Mouse (Mus musculus) granulocyte monocyte progenitor cell, adult 5-6 weeks (primary cell): ENCODE measurements around the gene Dapk3. TPM values are rescaled to one million over a fixed set of nuclear protein-coding genes. Genes with fewer than 3 reads are reported as not detected.
"Not testable (repeated sequence)": the region's sequence is repeated elsewhere in the genome, so short reads cannot be mapped to it uniquely, and the experiment has no call there.

Experiments used
- ATAC-seq: replicated peaks from 2 replicates; pipeline ENCODE4 v1.8.0; 2016; ENCODE audit warnings: mild to moderate bottlenecking, moderate TSS enrichment, inconsistent platforms; ENCODE audit not compliant: poor library complexity, severe bottlenecking
- total RNA-seq, 2 experiments: library from RNA; stranded (forward) in 1 of 2; stranded (reverse) in 1 of 2; fragments of 200-712, 200-1000 nt in 1 of 2; fragments of >200 nt in 1 of 2; fragmentation: Nextera tagmentation in 1 of 2; gene quantifications; 2 replicates each; pipeline ENCODE4 v1.2.3; 2014 to 2017

Gene Dapk3
- total RNA-seq, 2 experiments from 2014 or later = 25.7 to 33.0 TPM

DNA sequence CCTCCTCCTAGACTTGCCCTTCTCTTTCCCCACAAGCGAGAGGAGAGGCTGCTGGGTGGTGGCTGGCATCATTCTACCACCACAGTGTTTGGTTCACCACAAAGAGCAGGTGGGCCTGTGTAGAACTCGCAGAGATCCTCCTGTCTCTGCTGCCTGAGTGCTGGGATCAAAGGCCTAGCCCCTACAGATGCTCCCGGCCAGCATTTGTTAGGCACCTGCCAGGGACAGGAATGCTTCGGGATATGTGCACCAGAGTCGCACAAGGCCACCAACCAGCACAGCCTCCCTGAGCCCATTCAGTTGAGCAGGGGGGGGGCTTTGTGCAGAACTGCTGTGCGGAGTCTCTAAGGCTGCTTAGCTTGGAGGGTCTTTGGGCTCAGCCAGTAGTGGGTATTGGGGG, 37.5 kb upstream of the Dapk3 start:
- no peak for ATAC-seq

DNA sequence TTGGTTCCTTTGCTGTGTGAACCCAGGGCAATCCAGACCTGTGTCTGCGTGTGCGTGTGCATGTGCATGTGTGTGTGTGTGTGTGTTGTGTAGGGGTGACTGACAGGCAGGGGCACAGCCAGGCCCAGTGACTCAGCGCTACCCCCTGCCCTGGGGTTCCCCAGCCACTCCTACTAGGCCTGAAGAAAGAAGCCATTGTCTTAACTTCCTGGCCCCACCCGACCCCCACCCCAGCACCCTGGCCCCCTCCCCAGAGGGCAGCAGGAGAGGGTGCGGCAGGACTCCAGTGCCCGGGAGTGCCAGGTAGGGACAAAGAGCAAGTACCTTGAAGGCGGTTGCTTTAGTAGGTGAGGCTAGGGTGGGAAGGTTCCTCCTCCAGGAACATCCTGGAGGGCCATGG, 37.0 kb upstream of the Dapk3 start:
- ATAC-seq = no peak

DNA sequence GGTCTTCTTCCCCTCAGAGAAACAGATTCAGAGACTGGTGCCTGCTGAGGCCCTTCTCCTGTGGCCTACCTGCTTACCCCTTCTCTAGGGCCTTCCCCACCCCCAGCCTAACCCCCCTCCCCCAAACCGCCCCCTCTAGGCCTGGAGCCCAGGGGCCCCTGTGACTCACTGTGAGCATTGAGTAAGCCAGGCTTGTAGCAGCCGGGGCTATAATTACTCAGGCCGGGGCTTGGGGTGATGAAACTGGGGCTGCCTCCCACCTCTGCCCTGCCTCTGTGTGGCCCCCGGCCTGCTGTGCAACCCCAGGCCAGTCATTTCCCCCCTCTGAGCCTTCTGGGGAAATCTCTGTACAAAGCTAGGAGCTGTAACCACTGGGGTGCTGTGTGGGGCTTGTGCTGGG, 36.5 kb upstream of the Dapk3 start:
- ATAC-seq = peak; percentile 38

DNA sequence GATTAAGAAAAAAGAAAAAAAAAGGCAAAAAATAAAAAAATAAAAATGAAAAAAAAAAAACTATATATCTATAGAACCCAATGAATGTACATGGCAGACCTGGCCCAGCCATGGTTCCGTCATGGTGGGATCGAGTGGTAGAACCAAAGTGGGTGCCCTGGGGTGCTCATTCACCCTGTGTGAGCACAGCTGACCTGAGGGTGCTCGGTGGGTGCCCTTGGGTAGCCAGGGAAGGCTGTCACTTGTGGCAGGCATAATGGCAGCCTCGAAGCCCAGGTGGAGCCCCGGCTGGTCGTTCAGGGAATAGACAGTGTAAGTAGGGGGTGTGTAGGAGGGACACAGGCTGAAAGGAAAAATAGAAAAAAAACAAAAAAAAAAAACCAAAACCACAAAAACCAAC, 31.5 kb upstream of the Dapk3 start:
- no peak for ATAC-seq

DNA sequence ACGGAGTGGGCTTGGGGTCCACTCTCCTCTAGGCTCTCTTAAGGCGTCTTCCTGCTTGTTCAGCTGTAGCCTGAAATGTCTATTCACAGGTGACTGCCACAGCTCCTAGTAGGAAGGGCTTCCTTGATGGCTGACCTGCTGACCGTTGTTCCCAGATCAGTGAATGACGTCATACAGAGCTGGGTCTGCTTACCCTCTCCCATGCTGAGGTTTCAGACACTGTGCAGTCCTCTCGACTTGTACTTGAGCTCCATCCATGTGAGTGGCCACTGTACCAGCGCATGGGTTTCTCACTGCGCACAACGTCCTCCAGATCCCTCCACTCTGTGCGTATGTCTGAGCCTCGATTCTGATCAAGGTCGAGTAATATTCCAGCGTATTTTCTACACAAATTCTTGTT, 30.2 kb upstream of the Dapk3 start:
- ATAC-seq = no peak

DNA sequence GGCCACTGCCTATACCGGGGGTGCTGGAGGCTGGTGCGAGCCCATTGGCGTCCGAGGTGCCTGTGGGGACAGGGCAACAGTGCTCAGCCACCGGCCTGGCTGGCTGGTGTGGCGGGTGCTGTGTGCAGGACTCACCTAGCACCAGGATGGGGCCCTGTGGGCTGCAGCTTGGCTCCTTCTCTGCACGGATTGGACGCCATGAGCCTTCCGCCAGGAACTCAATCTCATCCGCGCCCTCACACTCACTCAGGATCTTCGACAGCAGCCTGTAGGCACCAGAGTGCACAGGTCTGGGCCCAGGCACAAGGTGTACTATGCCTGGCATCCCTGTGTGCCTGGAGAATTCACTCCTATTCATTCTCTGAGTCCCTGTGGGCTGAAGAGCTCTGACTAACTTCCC, 28.5 kb upstream of the Dapk3 start:
- no peak for ATAC-seq

DNA sequence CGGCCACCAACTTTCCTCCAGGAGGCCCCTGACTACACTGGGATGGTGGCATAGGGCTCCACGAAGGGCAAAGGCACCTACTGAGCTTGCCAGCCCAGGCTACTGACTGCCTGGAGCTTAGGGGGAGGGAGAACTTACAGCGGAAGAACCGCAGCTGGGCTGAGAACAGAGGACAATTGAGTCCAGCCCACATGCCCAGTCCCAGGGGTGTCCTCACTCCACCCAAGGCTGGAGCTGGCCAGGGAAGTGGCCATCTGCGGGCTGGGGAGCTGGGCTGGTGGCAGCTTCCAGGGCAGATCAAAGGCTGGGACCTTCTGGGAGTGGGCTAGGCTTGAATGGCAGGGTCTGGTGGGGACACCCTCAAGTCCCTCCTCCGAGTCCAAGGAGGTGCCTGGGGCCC, 28.1 kb upstream of the Dapk3 start:
- ATAC-seq = no peak

DNA sequence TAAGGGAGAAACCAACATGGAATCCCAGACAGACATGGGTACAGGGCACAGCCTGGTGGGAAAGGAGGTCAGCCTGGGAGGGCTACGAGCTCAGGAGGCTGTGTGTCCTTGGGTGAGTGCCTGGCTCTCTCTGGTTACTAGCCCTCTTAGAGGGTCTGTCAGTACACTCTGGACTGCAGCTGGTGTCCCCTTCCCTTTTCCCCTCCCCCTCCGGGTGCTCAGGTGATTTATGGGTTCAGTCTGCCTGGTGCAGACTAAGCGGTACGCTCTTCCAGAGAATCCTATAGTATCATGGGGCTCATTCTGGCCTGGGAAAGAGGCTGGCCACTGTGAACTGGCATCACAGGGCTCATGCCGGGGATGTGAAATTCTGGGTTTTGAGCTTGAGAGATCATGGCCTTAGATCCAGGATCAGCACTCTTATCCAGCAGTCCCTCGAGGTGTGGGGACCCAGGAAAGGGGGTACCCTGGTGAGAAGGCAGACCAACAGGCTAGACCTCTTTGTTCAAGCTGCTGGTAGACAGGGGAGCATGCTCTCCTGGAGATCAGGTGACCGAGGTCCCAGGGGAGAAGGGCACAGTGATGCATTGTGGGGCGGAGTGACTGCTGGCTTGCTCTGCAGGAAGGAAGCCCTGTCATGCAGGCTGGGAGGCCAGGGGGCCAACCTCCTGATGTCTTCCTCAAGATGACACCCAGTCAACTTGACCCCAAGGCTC, 21.0 kb upstream of the Dapk3 start:
- 0 out of 2 replicates have a peak, but pooled peaks have one; percentile 23 for ATAC-seq

DNA sequence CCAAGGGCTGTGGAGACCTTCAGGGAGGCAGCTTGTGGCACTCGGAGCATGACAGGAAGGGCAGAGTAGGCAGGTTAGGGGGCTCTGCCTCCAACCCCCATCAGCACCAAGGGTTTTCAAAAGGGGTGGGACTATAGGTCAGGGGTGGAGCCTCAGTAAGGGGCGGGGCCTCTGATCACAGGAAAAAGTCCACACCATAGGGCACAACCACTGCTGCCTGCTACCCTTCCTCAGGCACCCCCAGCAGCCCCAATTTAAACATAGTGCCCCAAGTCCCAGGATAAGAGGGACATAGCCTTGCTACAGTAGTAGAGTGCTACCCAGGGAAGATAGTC, 20.5 kb upstream of the Dapk3 start:
- 0 out of 2 replicates have a peak, but pooled peaks have one; percentile 13 for ATAC-seq

DNA sequence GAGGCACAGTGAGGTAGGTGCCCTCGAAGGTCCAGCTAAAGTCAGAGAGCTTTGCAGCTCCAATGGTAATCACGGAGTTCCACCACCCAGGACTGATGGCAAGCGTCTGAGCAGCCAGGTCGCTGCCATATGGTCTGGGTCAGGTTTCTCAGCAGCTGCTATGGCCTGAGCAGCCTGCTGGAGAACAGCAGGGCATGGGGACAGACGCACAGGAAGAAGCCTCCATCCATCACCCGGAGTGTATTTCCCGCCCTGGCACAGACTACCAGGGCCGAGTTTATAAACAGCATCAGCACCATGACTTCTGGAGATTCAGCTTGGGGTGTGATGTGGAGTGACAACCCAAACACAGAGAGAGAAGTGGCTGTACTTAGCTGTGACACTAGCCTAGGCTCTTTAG, 17.7 kb upstream of the Dapk3 start:
- no peak for ATAC-seq

DNA sequence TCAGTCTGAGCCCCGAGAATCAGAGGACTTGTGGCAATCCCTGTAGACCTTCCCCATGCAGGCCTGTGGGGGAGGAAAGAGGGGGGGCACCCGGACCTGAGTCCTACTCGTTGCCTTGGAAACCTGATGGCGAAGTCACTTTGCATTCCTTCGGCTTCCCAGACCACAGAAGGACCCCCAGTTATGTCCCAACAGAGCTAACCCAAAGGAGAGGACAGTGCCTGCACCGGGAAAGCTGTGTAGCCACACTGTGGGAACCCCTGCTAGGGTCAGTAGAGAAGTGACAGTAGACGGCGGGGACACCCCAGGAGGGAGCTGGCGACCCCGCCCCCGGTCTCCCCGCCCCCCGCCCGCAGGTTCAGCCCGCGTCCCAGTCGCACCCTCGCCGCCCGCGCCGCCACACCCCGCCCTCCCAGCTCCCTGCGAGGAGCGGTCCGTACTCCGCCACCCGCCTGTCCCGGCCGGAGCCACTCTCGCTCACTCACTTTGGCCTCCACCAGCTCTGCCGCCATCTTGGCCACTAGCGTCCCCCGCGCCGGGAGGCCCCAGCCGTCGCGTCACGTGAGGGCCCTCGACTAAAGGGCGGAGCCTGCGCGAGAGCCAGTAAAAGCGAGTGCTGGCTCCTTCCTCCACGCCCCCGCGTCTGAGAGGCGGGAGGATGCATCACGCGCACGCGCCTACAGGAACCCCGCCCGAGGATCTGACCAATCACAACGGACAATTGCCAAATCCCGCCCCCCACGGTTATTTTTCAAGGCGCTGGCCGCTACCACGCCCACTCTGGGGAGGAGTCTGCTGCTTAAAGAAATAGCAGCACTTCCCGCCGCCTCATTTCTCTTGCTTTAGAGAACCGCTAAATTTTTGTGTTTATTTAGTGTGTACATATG, 15.4 kb upstream of the Dapk3 start, which contains the start of gene Pias4:
Pias4 (minus strand) TSS at position 724 of the 887 bp plus-strand sequence.
- ATAC-seq = peak; percentile 90

DNA sequence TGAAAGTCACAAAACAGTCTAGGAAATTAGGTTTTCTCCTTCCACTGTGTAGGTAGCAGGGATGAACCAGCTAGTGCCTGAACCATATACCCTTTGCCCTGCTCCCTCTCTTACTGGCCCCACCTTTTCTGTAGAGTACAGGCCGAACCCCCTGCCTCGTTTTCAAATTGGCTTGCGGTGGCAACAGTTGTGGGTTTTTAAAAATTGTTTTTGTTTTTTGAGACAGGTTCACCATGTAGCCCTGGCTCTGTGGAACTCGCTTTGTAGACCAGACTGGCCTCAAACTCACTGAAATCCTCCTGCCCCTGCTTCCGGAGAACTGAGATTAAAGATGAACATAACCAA, 14.7 kb upstream of the Dapk3 start:
- ATAC-seq = peak; percentile 9; the same call in 1 of the 2 replicates

DNA sequence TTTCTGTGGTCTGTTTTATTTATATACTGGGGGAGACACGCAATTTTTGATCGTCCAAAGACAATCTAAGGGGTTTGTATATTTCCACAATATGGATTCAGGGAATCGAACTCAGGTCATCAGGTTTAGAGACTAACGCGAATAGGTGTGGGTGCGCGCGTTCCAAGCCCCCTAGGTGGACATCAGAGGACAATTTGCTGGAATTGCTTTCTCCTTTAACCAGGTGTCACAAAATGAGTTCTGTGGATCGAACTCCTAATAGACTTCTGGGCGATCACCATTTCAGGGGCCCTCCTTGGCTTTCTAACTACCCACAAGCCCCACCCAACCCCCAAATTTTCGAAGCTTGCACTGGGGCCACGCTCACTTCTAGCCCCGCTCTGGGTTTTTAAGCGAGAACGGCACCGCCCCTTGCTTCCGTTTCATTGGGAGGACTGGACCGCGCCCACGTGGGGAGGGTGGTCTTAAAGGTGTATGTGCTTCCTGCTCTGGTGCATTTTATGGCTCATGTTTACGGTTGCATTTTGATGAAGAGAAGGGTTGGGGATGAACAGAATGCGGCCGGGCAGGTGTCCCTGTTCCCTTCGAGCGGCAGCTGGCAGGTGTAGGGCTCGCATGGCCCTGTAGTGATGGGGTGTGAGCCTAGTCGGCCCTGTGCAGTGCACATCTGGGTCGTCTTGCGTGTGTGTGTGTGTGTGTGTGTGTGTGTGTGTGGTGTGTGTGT, 14.1 kb upstream of the Dapk3 start:
- peak; percentile 49 for ATAC-seq

DNA sequence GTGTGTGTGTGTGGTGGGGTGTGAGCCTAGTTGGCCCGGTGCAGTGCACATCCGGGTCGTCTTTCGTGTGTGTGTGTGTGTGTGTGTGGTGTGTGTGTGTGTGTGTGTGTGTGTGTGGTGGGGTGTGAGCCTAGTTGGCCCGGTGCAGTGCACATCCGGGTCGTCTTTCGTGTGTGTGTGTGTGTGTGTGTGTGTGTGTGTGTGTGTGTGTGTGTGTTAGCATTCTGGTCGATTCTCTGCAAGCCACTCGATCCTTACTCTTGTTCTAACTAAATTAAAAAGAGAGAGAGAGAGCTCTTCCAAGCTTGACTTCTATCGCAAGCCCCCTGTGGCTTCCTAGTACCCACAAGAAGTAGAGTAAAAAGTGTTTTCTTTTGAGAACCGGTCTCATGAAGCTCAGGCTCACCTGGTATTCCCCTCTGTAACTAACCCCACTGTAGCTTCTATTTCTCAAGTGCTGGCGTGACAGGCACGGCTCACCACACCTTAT, 13.3 kb upstream of the Dapk3 start:
- ATAC-seq = peak; percentile 28

DNA sequence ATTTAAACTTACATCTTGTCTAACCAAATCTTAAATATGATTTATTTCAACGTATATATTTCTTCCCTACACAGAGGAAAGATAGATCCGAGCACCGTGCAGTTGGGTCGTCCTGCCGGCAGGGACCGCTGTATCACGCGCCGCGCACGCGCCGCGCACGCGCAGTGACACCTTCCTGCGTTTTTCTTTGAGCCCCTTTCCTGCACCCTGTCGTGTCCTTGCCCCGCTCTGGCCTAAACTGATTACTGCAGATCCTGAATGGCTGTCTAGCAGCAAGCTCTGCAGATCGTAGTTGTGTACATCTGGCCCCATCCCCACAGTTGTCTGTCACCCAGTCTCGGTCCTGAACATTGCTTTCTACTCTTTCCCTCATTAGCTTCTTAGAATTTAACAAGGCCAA, 9.7 kb upstream of the Dapk3 start:
- ATAC-seq = peak; percentile 31

DNA sequence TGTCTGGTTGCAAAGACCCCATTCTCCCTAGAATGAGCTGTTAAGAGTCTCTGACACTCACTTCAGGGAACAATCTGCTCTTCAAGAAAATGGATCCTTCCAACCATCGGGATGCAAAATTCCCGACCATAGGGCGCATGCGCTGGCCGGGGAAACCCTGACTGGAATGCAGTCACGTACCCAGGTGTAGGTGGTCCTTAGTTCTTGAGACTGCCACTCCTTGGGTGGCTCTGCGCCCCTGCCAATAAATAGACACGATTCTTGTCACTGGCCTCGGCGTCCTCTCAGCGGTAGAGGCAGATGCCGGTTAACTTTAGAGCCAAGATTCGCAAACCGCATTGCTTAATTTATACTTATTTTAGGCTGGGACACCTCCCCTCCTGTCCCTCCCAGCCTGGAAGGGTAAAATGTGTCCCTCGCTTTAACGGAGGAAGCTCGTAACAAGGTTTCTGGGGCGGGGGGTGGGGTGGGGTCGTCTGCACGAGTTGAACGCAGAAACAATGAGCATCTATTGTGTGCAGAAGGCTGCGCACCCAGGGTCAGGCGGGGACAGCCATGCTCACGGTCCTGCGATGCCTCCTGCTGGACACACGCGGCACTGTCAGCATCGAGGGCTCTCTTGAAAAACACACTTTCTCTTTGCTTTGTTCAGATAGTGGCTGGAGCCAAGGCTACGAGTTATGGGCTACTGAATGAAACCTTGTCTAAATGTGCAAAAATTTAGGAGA, 8.0 kb upstream of the Dapk3 start:
- peak; percentile 46 for ATAC-seq

DNA sequence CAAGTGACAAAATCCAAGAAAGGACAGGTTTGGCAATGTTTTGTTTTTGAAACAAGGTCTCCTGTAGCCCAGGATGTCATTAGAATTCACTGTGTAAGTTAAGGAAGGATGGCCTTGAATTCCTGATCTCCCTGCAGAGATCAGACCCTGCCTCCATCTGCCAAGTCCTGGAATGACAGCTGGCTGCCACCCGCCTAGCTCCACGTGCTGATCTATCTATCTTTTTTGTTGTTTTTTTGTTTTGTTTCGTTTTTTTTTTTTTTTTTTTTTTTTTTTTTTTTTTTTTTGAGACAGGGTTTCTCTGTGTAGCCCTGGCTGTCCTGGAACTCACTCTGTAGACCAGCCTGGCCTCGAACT, 7.5 kb upstream of the Dapk3 start:
- ATAC-seq = not testable (repeated sequence)

DNA sequence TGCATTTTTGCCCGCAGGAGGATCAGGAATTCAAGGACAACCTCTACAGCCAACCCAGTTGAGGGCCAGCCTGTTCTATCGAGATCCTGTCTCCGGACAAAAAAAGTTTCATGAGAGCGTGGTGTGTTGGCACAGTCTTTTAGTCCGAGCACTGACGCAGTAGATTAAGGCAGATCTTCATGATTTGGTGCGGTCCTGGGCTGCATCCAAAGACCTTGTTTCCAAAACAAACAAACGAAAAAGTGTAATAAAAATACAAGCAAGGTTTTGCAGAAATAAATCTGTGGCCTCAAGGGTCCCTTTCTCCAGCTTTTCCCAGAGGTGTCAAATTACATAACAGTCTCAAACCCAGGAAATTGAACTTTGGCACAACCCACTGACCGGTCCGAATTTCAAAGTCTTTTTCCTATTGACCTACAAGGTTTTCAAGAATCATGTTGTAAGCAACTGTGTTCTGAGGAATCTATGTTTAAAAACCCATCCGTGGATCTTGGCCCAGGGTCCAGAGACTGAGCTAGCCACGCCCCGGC, 6.8 kb upstream of the Dapk3 start:
- ATAC-seq = no peak

DNA sequence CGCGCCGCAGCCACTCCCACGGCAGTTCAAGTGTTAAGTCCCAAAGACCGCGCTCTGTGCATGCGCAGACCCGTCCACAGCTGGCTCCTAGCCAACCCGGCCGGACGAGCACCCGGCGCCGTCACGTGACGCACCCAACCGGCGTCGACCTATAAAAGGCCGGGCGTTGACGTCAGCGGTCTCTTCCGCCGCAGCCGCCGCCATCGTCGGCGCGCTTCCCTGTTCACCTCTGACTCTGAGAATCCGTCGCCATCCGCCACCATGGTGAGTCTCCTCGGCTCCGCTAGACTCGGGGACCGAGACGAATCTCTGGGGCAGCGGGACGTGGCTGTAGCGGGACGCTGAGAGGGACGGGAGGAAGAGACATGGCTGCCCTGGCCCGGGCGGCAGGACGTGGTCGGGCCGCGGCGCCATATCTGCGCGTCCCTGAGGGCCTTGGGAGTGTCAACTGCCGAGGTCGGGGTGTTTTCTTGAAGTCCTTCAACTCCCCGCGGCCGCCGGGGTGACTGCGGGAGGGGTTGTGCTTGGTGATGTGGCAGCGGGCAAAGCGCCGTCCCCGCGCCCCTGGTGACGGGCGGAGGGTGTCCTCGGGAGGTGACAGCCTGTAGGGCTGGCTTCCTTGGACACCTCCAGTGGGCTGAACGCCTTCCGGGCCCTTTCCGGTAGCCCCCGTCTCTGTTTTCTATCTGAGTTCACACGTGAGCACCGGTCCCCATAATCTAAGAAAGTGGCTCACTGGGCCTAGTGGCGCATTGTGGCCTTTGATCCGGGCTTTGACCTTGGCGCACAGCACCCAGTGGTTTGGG, 6.1 kb upstream of the Dapk3 start, which contains the start of gene Eef2:
Eef2 (plus strand) TSS at position 166 of the 806 bp plus-strand sequence.
- peak; percentile 64 for ATAC-seq
